Mouse (Mus musculus): ENCODE results near the gene Fhit.
"Not testable (repeated sequence)": the region's sequence is repeated elsewhere in the genome, so short reads cannot be mapped to it uniquely, and the experiment has no call there.

DNA sequence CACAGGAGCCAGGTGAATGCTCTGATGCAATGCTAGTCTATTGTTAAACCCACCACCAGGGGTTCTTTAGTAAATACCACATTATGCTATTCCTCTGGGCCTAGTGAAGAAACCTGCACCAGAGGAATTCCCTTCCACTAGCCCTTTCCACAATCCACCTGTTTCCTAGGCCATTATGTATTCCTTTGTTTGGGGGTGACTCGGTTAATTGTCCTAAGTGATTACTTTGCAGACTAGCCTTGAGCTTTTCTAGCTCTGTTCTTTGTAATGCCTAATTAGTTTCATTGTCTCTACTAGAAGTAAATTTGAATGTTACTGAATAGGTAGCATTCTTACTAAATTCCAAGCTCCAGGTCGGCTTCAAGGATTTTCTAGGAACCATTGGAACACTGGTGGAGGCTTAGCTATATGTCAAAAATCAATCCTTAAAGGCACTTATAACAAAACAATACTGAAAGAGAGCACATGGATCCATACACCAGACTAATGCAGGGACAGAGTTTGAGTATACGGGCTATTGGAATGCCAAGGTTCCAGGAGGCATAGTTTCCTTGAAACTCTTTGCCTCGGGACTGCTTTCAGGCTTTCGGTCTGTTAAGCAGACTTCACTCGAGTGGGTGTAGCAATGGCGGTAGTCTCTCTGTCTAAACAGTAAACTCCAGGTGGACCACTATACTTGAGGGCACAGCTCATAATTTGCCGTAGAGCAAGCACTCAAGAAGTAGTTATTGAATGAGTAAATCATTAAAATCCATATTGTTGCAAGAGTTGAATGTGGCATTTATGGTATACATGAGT is 122.1 kb downstream of the Fhit start:
- TF ChIP-seq CTCF (IDR thresholded peaks at IDR 0.05; ENCODE audit: insufficient read depth, low read length); POLR2A (IDR thresholded peaks at IDR 0.05; ENCODE audit: borderline replicate concordance, extremely low read depth, low read depth, low read length): not testable (repeated sequence)
